Mouse (Mus musculus) embryonic fibroblast, embryonic 13.5 days (primary cell): ENCODE data around the gene Shbg.

ENCODE experiments used
- CTCF ChIP-seq: IDR thresholded peaks from 2 replicates; pipeline ENCODE4 v1.5.1; 2011; ENCODE audit warnings: mild to moderate bottlenecking, control low read depth, low read length, moderate library complexity, borderline replicate concordance; ENCODE audit not compliant: insufficient read depth
- POLR2A ChIP-seq: IDR thresholded peaks from 2 replicates; pipeline ENCODE4 v1.6.1; 2011; ENCODE audit warnings: low read depth, mild to moderate bottlenecking, control low read depth, low read length, moderate library complexity

- no peak for TF ChIP-seq CTCF
- peak; percentile 60 for TF ChIP-seq POLR2A
These were observed 36.5 kb downstream of the Shbg start for GRCm38 (mm10) chr11:69581147-69581688.
